Mouse (Mus musculus) hindbrain, embryonic 15.5 days (tissue): ENCODE results near the gene Wdr6. TPM values are rescaled to one million over a fixed set of nuclear protein-coding genes. Genes with fewer than 3 reads are reported as not detected.
A peak's percentile ranks its signal among the peaks of the same experiment; 100 is the strongest.
"Not testable (repeated sequence)": the region's sequence is repeated elsewhere in the genome, so short reads cannot be mapped to it uniquely, and the experiment has no call there.

ENCODE experiments used
- ATAC-seq: fragments of 200-750 bp; cut with Nextera tagmentation; 2 replicates; pipeline ENCODE4 v1.8.0; 2017; ENCODE audit warnings: low read depth, moderate number of reproducible peaks, moderate TSS enrichment; ENCODE audit not compliant: low FRiP score
- H3K27ac ChIP-seq: fragments of 300-500 bp; sonication (generic); replicated peaks from 2 replicates; pipeline ENCODE4 v1.5.1; 2015; ENCODE audit warnings: mild to moderate bottlenecking, inconsistent platforms
- H3K27me3 ChIP-seq: fragments of 300-500 bp; sonication (generic); 2 replicates; pipeline ENCODE4 v1.6.1; 2015; ENCODE audit warnings: control low read depth, inconsistent platforms
- H3K36me3 ChIP-seq: fragments of 300-500 bp; sonication (generic); 2 replicates; pipeline ENCODE4 v1.6.1; 2015; ENCODE audit warnings: control low read depth, inconsistent platforms
- H3K4me1 ChIP-seq: fragments of 300-500 bp; sonication (generic); replicated peaks from 2 replicates; pipeline ENCODE4 v1.6.1; 2015; ENCODE audit warnings: control low read depth, inconsistent platforms
- H3K4me2 ChIP-seq: fragments of 300-500 bp; sonication (generic); 2 replicates; pipeline ENCODE4 v1.6.1; 2015; ENCODE audit warnings: moderate library complexity, mild to moderate bottlenecking, inconsistent platforms
- H3K4me3 ChIP-seq: fragments of 300-500 bp; sonication (generic); 2 replicates; pipeline ENCODE4 v1.5.1; 2015; ENCODE audit warnings: mild to moderate bottlenecking, inconsistent platforms
- H3K9ac ChIP-seq: fragments of 300-500 bp; sonication (generic); 2 replicates; pipeline ENCODE4 v1.6.1; 2015; ENCODE audit warnings: inconsistent platforms
- H3K9me3 ChIP-seq: fragments of 300-500 bp; sonication (generic); 2 replicates; pipeline ENCODE4 v1.6.1; 2016; ENCODE audit warnings: control low read depth, inconsistent platforms
- WGBS: fragments of 180-500 bp; shearing (Covaris S2); methylation state at CpG from one replicate; pipeline ENCODE4 v1.1.7; 2015; 5-methylcytosine and 5-hydroxymethylcytosine counted together
- polyA plus RNA-seq: library from polyadenylated mRNA; unstranded; fragments of >200 nt; fragmentation: Nextera tagmentation; extraction: Ambion mirVana; gene quantifications from 2 replicates; pipeline ENCODE4 v1.2.1, GENCODE M21; 2015

Gene Wdr6
- polyA plus RNA-seq = 308 and 313 TPM in 2 replicates

GRCm38 (mm10) chr9:108578545-108579343 lies at the start of gene Wdr6:
TSS of gene Wdr6 (minus strand) at chr9:108578739.
- peak; percentile 97 for ATAC-seq
- Histone ChIP-seq H3K9ac (peak within 1 kb of the TSS; percentile 82), H3K9me3 (no peaks in the 10 kb centered on the region), H3K27ac (peak within 1 kb of the TSS; percentile 96), H3K27me3 (no peaks in the 10 kb centered on the region), H3K36me3 (peaks cover 17% of the 10 kb centered on the region), H3K4me3 (peak within 1 kb of the TSS; percentile 80), H3K4me1 (peaks cover 53% of the 10 kb centered on the region), H3K4me2 (peak within 1 kb of the TSS; percentile 78)
- 3% methylated on average over 51 of the region's 51 CpGs for WGBS

- Histone ChIP-seq H3K9ac (no peak overlapping the region), H3K4me3 (no peak overlapping the region), H3K27ac (no peak overlapping the region), H3K9me3 (no peaks in the 10 kb centered on the region), H3K36me3 (0 out of 2 replicates have a peak, but pooled peaks cover 3% of the 10 kb centered on the region), H3K27me3 (no peaks in the 10 kb centered on the region), H3K4me1 (no peaks in the 10 kb centered on the region), H3K4me2 (no peak overlapping the region)
- ATAC-seq = no peak
- 89% methylated on average over 4 of the region's 4 CpGs for WGBS
These were observed 49.6 kb upstream of the Wdr6 start for GRCm38 (mm10) chr9:108628141-108628540.

- Histone ChIP-seq H3K4me1 (no peaks in the 10 kb centered on the region), H3K36me3 (peaks cover 3% of the 10 kb centered on the region; the same call in 1 of the 2 replicates), H3K4me3 (no peak overlapping the region), H3K27ac (no peak overlapping the region), H3K27me3 (no peaks in the 10 kb centered on the region), H3K9me3 (no peaks in the 10 kb centered on the region), H3K9ac (no peak overlapping the region), H3K4me2 (no peak overlapping the region)
- ATAC-seq = no peak
- WGBS = 58% methylated on average over 2 of the region's 2 CpGs
These were observed 48.0 kb upstream of the Wdr6 start for GRCm38 (mm10) chr9:108626498-108626897.

GRCm38 (mm10) chr9:108617301-108617700 lies 38.8 kb upstream of the Wdr6 start:
- 98% methylated on average over 1 of the region's 1 CpGs for WGBS
- H3K27ac ChIP-seq = no peak overlapping the region
- H3K27me3 ChIP-seq = no peaks in the 10 kb centered on the region
- no peaks in the 10 kb centered on the region for H3K9me3 ChIP-seq
- H3K4me1 ChIP-seq = no peaks in the 10 kb centered on the region
- peaks cover 53% of the 10 kb centered on the region for H3K36me3 ChIP-seq
- no peak for ATAC-seq
- H3K9ac ChIP-seq = no peak overlapping the region
- no peak overlapping the region for H3K4me3 ChIP-seq
- H3K4me2 ChIP-seq = no peak overlapping the region

- H3K9ac ChIP-seq = no peak overlapping the region
- H3K4me2 ChIP-seq = no peak overlapping the region
- H3K9me3 ChIP-seq = no peaks in the 10 kb centered on the region
- no peaks in the 10 kb centered on the region for H3K27me3 ChIP-seq
- no peaks in the 10 kb centered on the region for H3K4me1 ChIP-seq
- 97% methylated on average over 10 of the region's 10 CpGs for WGBS
- H3K27ac ChIP-seq = no peak overlapping the region
- no peak overlapping the region for H3K4me3 ChIP-seq
- H3K36me3 ChIP-seq = peaks cover 83% of the 10 kb centered on the region
- no peak for ATAC-seq
These were observed 32.9 kb upstream of the Wdr6 start for GRCm38 (mm10) chr9:108611488-108611887.

GRCm38 (mm10) chr9:108608889-108609288 lies 30.4 kb upstream of the Wdr6 start:
- H3K27ac ChIP-seq = no peak overlapping the region
- no peak for ATAC-seq
- H3K27me3 ChIP-seq = no peaks in the 10 kb centered on the region
- H3K9me3 ChIP-seq = no peaks in the 10 kb centered on the region
- H3K36me3 ChIP-seq = peaks cover 82% of the 10 kb centered on the region
- H3K4me3 ChIP-seq = no peak overlapping the region
- no peak overlapping the region for H3K4me2 ChIP-seq
- H3K9ac ChIP-seq = no peak overlapping the region
- WGBS = 91% methylated on average over 4 of the region's 4 CpGs
- no peaks in the 10 kb centered on the region for H3K4me1 ChIP-seq

GRCm38 (mm10) chr9:108607929-108608328 lies 29.4 kb upstream of the Wdr6 start:
- not testable (repeated sequence) for H3K27me3 ChIP-seq, H3K9me3 ChIP-seq, H3K4me1 ChIP-seq, H3K27ac ChIP-seq, H3K9ac ChIP-seq, H3K4me2 ChIP-seq, H3K4me3 ChIP-seq, ATAC-seq
- WGBS = 91% methylated on average over 5 of the region's 5 CpGs
- peaks cover 87% of the 10 kb centered on the region for H3K36me3 ChIP-seq

GRCm38 (mm10) chr9:108601986-108602385 lies 23.4 kb upstream of the Wdr6 start:
- WGBS = 93% methylated on average over 4 of the region's 4 CpGs
- no peak for ATAC-seq

GRCm38 (mm10) chr9:108600011-108600410 lies 21.5 kb upstream of the Wdr6 start:
- H3K27me3 ChIP-seq = no peaks in the 10 kb centered on the region
- H3K4me2 ChIP-seq = no peak overlapping the region
- no peak for ATAC-seq

More at GRCm38 (mm10) chr9:108601986-108602385, 23.4 kb upstream of the Wdr6 start:
- H3K9me3 ChIP-seq = no peaks in the 10 kb centered on the region
- H3K4me2 ChIP-seq = no peak overlapping the region
- no peak overlapping the region for H3K9ac ChIP-seq
- H3K27ac ChIP-seq = no peak overlapping the region
- H3K4me1 ChIP-seq = peaks cover 4% of the 10 kb centered on the region; the same call in 1 of the 2 replicates
- no peak overlapping the region for H3K4me3 ChIP-seq
- peaks cover 33% of the 10 kb centered on the region for H3K36me3 ChIP-seq
- no peaks in the 10 kb centered on the region for H3K27me3 ChIP-seq

GRCm38 (mm10) chr9:108599021-108599566 lies 20.6 kb upstream of the Wdr6 start:
- Histone ChIP-seq H3K4me3 (no peak overlapping the region), H3K9ac (no peak overlapping the region), H3K27me3 (no peaks in the 10 kb centered on the region), H3K27ac (no peak overlapping the region), H3K36me3 (peaks cover 12% of the 10 kb centered on the region), H3K4me2 (no peak overlapping the region), H3K4me1 (peaks cover 15% of the 10 kb centered on the region), H3K9me3 (no peaks in the 10 kb centered on the region)
- WGBS = 79% methylated on average over 4 of the region's 4 CpGs
- ATAC-seq = no peak

More at GRCm38 (mm10) chr9:108600011-108600410, 21.5 kb upstream of the Wdr6 start:
- Histone ChIP-seq H3K9me3 (no peaks in the 10 kb centered on the region), H3K4me3 (no peak overlapping the region), H3K36me3 (peaks cover 16% of the 10 kb centered on the region), H3K9ac (no peak overlapping the region), H3K27ac (no peak overlapping the region), H3K4me1 (peaks cover 15% of the 10 kb centered on the region)
- 67% methylated on average over 2 of the region's 2 CpGs for WGBS

GRCm38 (mm10) chr9:108596998-108597764 lies 18.6 kb upstream of the Wdr6 start, which contains the start of gene P4htm:
TSS of gene P4htm (minus strand) at chr9:108597667.
- 1% methylated on average over 67 of the region's 69 CpGs for WGBS
- Histone ChIP-seq H3K27ac (peak within 1 kb of the TSS; percentile 82), H3K9ac (peak within 1 kb of the TSS; percentile 68), H3K4me2 (peak within 1 kb of the TSS; percentile 89), H3K4me3 (peak within 1 kb of the TSS; percentile 68), H3K27me3 (no peaks in the 10 kb centered on the region), H3K4me1 (peaks cover 15% of the 10 kb centered on the region), H3K36me3 (no peaks in the 10 kb centered on the region), H3K9me3 (no peaks in the 10 kb centered on the region)
- peak; percentile 89 for ATAC-seq

GRCm38 (mm10) chr9:108594354-108594753 lies 15.8 kb upstream of the Wdr6 start:
- 85% methylated on average over 3 of the region's 3 CpGs for WGBS
- no peak overlapping the region for H3K9ac ChIP-seq
- H3K4me1 ChIP-seq = peaks cover 19% of the 10 kb centered on the region
- ATAC-seq = no peak
- H3K36me3 ChIP-seq = no peaks in the 10 kb centered on the region
- no peaks in the 10 kb centered on the region for H3K27me3 ChIP-seq
- no peak overlapping the region for H3K4me2 ChIP-seq
- no peaks in the 10 kb centered on the region for H3K9me3 ChIP-seq
- no peak overlapping the region for H3K4me3 ChIP-seq
- H3K27ac ChIP-seq = no peak overlapping the region
